Mouse (Mus musculus) liver, embryonic 13.5 days (tissue): ENCODE measurements around the gene Arpin. TPM values are rescaled to one million over a fixed set of nuclear protein-coding genes. Genes with fewer than 3 reads are reported as not detected.

Experiments used
- ATAC-seq: fragments of 200-750 bp; cut with Nextera tagmentation; 2 replicates; pipeline ENCODE4 v1.8.0; 2017; ENCODE audit warnings: low read depth, mild to moderate bottlenecking, moderate number of reproducible peaks, moderate library complexity
- DNase-seq: peaks from one replicate; pipeline ENCODE4 v3.0.0; 2022
- H3K27ac ChIP-seq: fragments of 300-500 bp; sonication (generic); 2 replicates; pipeline ENCODE4 v1.5.1; 2015; ENCODE audit warnings: moderate library complexity, mild to moderate bottlenecking, inconsistent platforms
- H3K27me3 ChIP-seq: fragments of 300-500 bp; sonication (generic); 2 replicates; pipeline ENCODE4 v1.6.1; 2015; ENCODE audit warnings: mild to moderate bottlenecking, inconsistent platforms
- H3K36me3 ChIP-seq: fragments of 300-500 bp; sonication (generic); 2 replicates; pipeline ENCODE4 v1.6.1; 2015; ENCODE audit warnings: mild to moderate bottlenecking, inconsistent platforms
- H3K4me1 ChIP-seq: fragments of 300-500 bp; sonication (generic); replicated peaks from 2 replicates; pipeline ENCODE4 v1.6.1; 2015; ENCODE audit warnings: inconsistent platforms
- H3K4me2 ChIP-seq: fragments of 300-500 bp; sonication (generic); 2 replicates; pipeline ENCODE4 v1.6.1; 2015; ENCODE audit warnings: inconsistent platforms, mild to moderate bottlenecking, moderate library complexity
- H3K4me3 ChIP-seq: fragments of 300-500 bp; sonication (generic); replicated peaks from 2 replicates; pipeline ENCODE4 v1.5.1; 2015; ENCODE audit warnings: mild to moderate bottlenecking, inconsistent platforms
- H3K9ac ChIP-seq: fragments of 300-500 bp; sonication (generic); 2 replicates; pipeline ENCODE4 v1.6.1; 2015; ENCODE audit warnings: mild to moderate bottlenecking, inconsistent platforms
- H3K9me3 ChIP-seq: fragments of 300-500 bp; sonication (generic); replicated peaks from 2 replicates; pipeline ENCODE4 v1.6.1; 2016; ENCODE audit warnings: inconsistent platforms
- WGBS: fragments of 180-500 bp; shearing (Covaris S2); methylation state at CpG from one replicate; pipeline ENCODE4 v1.1.7; 2015; ENCODE audit not compliant: insufficient replicate concordance; 5-methylcytosine and 5-hydroxymethylcytosine counted together
- polyA plus RNA-seq: library from polyadenylated mRNA; unstranded; fragments of >200 nt; fragmentation: Nextera tagmentation; extraction: Ambion mirVana; gene quantifications from 2 replicates; pipeline ENCODE4 v1.2.1, GENCODE M21; 2015

Gene Arpin
- polyA plus RNA-seq = 4.1 and 4.7 TPM in 2 replicates

DNA sequence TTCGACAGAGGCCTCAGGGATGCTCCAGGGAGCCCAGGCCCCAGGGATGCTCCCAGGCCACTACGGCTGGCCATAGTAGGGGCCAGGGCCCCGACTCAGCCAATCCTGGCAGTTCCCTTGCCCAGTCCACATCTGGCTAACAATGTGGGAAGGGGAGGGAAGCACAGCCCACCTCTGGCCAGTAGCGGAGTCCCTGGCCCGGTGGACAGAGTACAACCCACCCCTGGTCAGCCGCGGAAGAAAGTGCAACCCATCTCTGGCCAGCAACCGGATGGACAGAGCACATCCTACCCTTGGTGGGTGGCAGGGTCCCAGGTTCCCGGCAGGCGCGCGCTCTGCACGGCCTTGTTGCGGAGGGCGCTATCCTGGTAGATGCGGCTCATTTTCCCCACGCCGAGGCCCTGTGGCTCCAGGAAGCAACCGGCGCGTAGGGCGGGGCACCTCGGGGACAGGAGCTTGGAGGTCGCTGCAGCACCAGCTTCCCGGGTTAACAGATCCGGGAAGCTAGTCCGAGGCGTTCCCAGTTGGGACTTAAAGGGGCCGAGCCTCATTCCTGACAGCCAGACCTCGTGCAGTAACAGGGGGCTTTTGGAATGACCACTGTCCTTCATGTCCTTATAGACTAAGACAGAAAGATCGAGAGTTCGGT is at the start of gene Arpin:
Gene Arpin, minus strand, starts transcription at position 498 of the 649 bp plus-strand sequence.
- DNase-seq (no peak), ATAC-seq (peak; percentile 50)
- H3K4me2 ChIP-seq = peak within 1 kb of the TSS; percentile 56
- H3K4me3 ChIP-seq = peak within 1 kb of the TSS; percentile 52
- peaks cover 2% of the 10 kb centered on the region; the same call in 1 of the 2 replicates for H3K4me1 ChIP-seq
- 5% methylated on average over 32 of the region's 32 CpGs for WGBS
- H3K27ac ChIP-seq = peak within 1 kb of the TSS; percentile 29; the same call in 1 of the 2 replicates
- no peaks in the 10 kb centered on the region for H3K9me3 ChIP-seq
- peaks cover 42% of the 10 kb centered on the region for H3K27me3 ChIP-seq
- H3K9ac ChIP-seq = peak within 1 kb of the TSS; percentile 52
- H3K36me3 ChIP-seq = no peaks in the 10 kb centered on the region

GRCm38 (mm10) chr7:79975316-79975715 is 40.2 kb upstream of the Arpin start:
- DNase-seq (no peak), ATAC-seq (no peak)
- Histone ChIP-seq H3K4me2 (no peak overlapping the region), H3K4me3 (no peak overlapping the region), H3K9ac (no peak overlapping the region), H3K9me3 (no peaks in the 10 kb centered on the region), H3K4me1 (no peaks in the 10 kb centered on the region), H3K27me3 (no peaks in the 10 kb centered on the region), H3K36me3 (no peaks in the 10 kb centered on the region), H3K27ac (no peak overlapping the region)
- 70% methylated on average over 2 of the region's 2 CpGs for WGBS

DNA sequence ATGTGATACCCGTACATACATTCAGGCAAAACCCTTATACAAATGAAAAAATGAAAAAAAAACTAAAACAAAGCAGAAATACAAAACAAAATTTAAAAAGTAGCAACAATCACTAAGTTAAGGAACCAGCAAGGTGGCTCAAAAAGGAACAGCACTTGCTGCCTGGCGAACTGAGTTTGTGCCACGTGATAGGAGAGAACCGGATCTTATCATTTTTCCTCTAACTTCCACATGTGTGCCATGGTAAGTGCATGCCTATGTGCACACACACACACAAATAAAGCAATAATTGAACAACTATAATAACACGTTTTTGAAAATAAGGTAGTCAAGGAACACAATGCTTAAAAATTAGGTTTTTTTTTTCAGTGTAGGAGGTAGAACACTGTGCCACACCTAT is 37.0 kb upstream of the Arpin start:
- DNase-seq (no peak), ATAC-seq (no peak)
- no peak overlapping the region for H3K9ac ChIP-seq
- no peaks in the 10 kb centered on the region for H3K27me3 ChIP-seq
- H3K4me2 ChIP-seq = no peak overlapping the region
- H3K27ac ChIP-seq = no peak overlapping the region
- 57% methylated on average over 5 of the region's 5 CpGs for WGBS
- H3K36me3 ChIP-seq = no peaks in the 10 kb centered on the region
- no peaks in the 10 kb centered on the region for H3K4me1 ChIP-seq
- no peak overlapping the region for H3K4me3 ChIP-seq
- no peaks in the 10 kb centered on the region for H3K9me3 ChIP-seq

DNA sequence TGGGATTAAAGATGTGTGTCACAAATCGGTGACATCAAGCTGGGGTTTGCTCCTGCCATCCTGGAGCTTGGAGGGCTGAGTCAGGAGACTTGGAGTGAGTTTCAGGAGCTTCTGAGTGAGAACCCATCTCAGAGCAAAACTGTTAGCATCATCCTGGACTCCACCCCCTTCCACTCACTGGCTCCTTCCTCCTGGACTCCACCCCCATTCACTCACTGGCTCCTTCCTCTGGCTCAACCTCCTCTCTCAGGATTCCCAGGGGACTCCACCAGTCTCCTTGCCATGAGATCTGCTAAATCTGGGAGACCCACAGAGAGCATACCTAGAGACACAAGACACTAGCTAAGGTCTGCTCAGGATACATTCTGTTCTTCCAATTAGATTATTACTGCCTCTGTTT is 35.2 kb upstream of the Arpin start:
- 45% methylated on average over 1 of the region's 1 CpGs for WGBS
- H3K9me3 ChIP-seq = no peaks in the 10 kb centered on the region
- H3K4me1 ChIP-seq = no peaks in the 10 kb centered on the region
- H3K27me3 ChIP-seq = no peaks in the 10 kb centered on the region
- no peaks in the 10 kb centered on the region for H3K36me3 ChIP-seq
- no peak overlapping the region for H3K9ac ChIP-seq
- H3K27ac ChIP-seq = no peak overlapping the region
- no peak overlapping the region for H3K4me2 ChIP-seq
- ATAC-seq = no peak
- DNase-seq = no peak
- no peak overlapping the region for H3K4me3 ChIP-seq

DNA sequence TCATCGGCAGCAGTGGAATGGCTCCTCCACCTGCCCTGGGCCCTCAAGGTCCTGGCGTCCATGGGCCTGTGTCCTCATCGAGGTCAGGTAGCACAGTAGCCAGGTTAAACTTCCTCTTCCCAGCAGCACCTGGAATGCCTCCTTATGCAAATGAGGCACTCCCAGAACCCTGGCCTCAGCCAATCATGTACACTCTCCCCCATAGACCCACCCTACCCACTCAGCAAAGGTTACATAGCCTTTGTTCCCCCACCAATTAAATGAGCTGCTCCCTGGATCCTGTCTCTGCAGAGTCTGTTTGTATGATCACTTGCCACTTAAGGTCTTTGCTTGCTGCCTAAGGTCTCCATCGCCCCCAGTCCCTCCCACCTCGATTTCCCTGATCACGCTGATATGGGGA is 33.2 kb upstream of the Arpin start:
- Histone ChIP-seq H3K27ac (no peak overlapping the region), H3K4me1 (no peaks in the 10 kb centered on the region), H3K4me2 (no peak overlapping the region), H3K9me3 (no peaks in the 10 kb centered on the region), H3K4me3 (no peak overlapping the region), H3K36me3 (no peaks in the 10 kb centered on the region), H3K27me3 (no peaks in the 10 kb centered on the region), H3K9ac (no peak overlapping the region)
- DNase-seq = no peak
- 68% methylated on average over 6 of the region's 6 CpGs for WGBS
- ATAC-seq = no peak

DNA sequence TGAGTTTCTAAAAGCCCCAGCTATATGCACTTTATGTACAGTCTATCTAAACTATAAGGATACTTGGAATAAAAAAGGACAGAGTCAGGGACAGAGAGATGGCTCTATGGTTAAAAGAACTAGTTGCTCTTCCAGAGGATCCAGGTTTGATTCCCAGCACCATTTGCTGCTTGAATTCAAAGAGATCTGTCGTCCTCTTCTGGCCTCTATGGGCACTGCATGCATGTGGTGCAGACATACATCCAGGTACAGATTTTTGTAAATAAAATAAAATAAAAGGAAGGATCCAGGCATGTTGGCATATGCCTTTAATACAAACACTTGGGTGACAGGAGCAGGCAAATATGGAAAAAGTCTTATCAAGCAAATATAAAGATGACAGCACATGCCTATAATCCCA is 26.4 kb upstream of the Arpin start:
- no peaks in the 10 kb centered on the region for H3K4me1 ChIP-seq
- no peaks in the 10 kb centered on the region for H3K9me3 ChIP-seq
- WGBS = 29% methylated on average over 1 of the region's 1 CpGs
- no peak for ATAC-seq
- H3K9ac ChIP-seq = no peak overlapping the region
- H3K27ac ChIP-seq = no peak overlapping the region
- no peaks in the 10 kb centered on the region for H3K27me3 ChIP-seq
- no peak for DNase-seq
- H3K4me3 ChIP-seq = no peak overlapping the region
- no peaks in the 10 kb centered on the region for H3K36me3 ChIP-seq
- H3K4me2 ChIP-seq = no peak overlapping the region

DNA sequence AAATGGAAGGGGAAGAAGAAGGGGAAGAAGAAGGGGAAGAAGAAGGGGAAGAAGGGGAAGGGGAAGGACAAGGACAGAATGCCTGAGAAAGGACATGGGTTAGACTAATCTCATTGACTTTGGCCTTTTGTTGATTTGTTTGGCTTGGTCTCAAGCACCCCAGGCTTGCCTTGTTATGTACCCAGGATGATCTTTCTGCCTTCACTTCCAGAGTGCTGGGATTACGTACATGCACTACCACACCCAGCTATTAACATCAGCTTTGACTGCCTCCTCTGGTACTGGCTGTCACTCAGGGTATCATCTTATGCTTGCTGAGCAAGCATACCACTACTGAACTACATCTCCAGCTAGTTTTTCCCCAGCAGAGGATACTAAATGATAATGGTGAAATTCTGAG is 21.0 kb upstream of the Arpin start:
- Histone ChIP-seq H3K9me3 (no peaks in the 10 kb centered on the region), H3K27ac (no peak overlapping the region), H3K36me3 (no peaks in the 10 kb centered on the region), H3K9ac (no peak overlapping the region), H3K4me2 (no peak overlapping the region), H3K4me1 (no peaks in the 10 kb centered on the region), H3K4me3 (no peak overlapping the region), H3K27me3 (no peaks in the 10 kb centered on the region)
- WGBS = 64% methylated on average over 1 of the region's 1 CpGs
- DNase-seq = no peak
- no peak for ATAC-seq

DNA sequence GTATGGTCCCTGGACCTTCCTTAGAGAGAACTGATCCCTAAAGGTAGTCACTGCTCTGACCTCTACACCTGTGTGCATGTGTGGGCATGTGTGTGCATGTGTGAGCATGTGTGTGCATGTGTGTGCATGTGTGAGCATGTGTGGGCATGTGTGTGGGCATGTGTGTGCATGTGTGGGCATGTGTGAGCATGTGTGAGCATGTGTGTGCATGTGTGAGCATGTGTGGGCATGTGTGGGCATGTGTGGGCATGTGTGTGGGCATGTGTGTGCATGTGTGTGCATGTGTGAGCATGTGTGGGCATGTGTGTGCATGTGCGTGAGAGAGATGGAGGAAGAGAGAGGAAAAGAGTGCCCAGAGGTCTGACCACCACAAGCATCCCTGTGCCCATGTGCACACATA is 19.7 kb upstream of the Arpin start:
- 83% methylated on average over 1 of the region's 1 CpGs for WGBS
- DNase-seq = no peak
- no peaks in the 10 kb centered on the region for H3K36me3 ChIP-seq
- no peak overlapping the region for H3K4me2 ChIP-seq
- no peaks in the 10 kb centered on the region for H3K9me3 ChIP-seq
- no peak overlapping the region for H3K4me3 ChIP-seq
- no peak overlapping the region for H3K9ac ChIP-seq
- H3K27me3 ChIP-seq = no peaks in the 10 kb centered on the region
- H3K27ac ChIP-seq = no peak overlapping the region
- no peaks in the 10 kb centered on the region for H3K4me1 ChIP-seq
- no peak for ATAC-seq

DNA sequence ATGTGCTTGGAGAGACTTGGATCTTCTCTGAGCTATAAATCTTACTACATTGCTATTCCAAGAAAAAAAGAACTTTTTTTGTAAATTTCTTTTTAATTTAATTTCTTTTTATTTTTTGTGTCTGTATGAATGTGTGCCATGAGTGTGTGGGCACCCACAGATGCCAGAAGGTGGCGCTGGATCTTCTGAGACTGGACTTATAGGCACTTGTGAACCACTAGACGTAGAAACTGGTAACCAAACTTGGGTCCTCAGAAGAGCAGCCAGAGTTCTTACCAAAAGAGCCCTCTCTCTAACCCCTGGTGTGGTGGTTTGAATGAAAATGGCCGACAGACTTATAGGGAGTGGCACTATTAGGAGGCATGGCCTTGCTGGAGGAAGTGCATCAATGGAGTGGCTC is 15.9 kb upstream of the Arpin start:
- 58% methylated on average over 3 of the region's 3 CpGs for WGBS

GRCm38 (mm10) chr7:79950236-79950635 is 15.1 kb upstream of the Arpin start:
- ATAC-seq (no peak), DNase-seq (no peak)
- no peaks in the 10 kb centered on the region for H3K27me3 ChIP-seq
- H3K27ac ChIP-seq = no peak overlapping the region
- no peaks in the 10 kb centered on the region for H3K4me1 ChIP-seq
- H3K4me3 ChIP-seq = no peak overlapping the region
- no peak overlapping the region for H3K4me2 ChIP-seq
- 38% methylated on average over 6 of the region's 6 CpGs for WGBS
- H3K36me3 ChIP-seq = no peaks in the 10 kb centered on the region
- H3K9ac ChIP-seq = no peak overlapping the region
- no peaks in the 10 kb centered on the region for H3K9me3 ChIP-seq

More for the DNA sequence above, 15.9 kb upstream of the Arpin start:
- H3K27ac ChIP-seq = no peak overlapping the region
- H3K4me1 ChIP-seq = no peaks in the 10 kb centered on the region
- DNase-seq (no peak), ATAC-seq (no peak)
- H3K4me3 ChIP-seq = no peak overlapping the region
- H3K9ac ChIP-seq = no peak overlapping the region
- H3K9me3 ChIP-seq = no peaks in the 10 kb centered on the region
- no peaks in the 10 kb centered on the region for H3K27me3 ChIP-seq
- no peaks in the 10 kb centered on the region for H3K36me3 ChIP-seq
- no peak overlapping the region for H3K4me2 ChIP-seq

DNA sequence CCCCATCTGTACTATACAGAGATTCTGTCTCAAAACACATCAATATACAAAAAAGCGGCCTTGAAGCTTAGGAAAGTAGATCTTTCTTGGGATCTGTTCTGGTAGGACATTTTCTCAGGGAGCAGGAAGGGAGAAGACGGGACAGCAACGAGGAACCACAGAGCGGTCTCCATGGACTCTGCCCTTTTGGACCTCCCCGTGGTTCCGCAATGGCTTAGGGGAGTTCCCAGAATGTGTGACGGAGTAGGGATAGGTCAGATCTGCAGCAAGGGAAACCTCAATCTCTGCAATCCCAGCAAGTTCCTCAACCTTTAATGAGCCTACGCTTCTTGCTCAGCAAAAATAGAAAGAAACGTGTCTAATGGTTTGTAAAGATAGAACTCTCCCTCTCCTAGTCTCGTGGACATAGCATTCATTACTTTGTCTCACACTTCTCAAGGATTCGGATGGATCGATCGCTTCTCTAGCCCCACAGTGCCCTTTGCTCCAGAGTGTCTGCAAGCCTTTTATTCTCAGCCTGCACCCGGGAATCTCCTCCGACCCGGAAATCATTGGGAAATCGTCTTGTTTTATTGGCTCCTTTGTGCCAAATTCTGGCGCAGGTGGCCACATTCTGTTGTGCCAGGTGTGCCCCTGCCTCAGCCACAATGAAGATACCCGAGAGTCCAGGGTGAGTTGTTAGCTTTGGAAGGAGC is 499 bp upstream of the Arpin start:
- H3K27ac ChIP-seq = 0 out of 2 replicates have a peak overlapping the region, but pooled peaks have one; percentile 29
- 13% methylated on average over 19 of the region's 19 CpGs for WGBS
- peak overlapping the region; percentile 56 for H3K4me2 ChIP-seq
- no peaks in the 10 kb centered on the region for H3K9me3 ChIP-seq
- no peaks in the 10 kb centered on the region for H3K36me3 ChIP-seq
- peaks cover 2% of the 10 kb centered on the region; the same call in 1 of the 2 replicates for H3K4me1 ChIP-seq
- H3K4me3 ChIP-seq = peak overlapping the region; percentile 52
- ATAC-seq (0 out of 2 replicates have a peak, but pooled peaks have one; percentile 55), DNase-seq (no peak)
- peak overlapping the region; percentile 52; the same call in 1 of the 2 replicates for H3K9ac ChIP-seq
- peaks cover 42% of the 10 kb centered on the region for H3K27me3 ChIP-seq
